Mouse (Mus musculus): ENCODE measurements around the gene Irf9. TPM values are rescaled to one million over a fixed set of nuclear protein-coding genes. Genes with fewer than 3 reads are reported as not detected.

The Irf9 gene
- polyA plus RNA-seq, 1 experiment = 84.3 TPM

DNA sequence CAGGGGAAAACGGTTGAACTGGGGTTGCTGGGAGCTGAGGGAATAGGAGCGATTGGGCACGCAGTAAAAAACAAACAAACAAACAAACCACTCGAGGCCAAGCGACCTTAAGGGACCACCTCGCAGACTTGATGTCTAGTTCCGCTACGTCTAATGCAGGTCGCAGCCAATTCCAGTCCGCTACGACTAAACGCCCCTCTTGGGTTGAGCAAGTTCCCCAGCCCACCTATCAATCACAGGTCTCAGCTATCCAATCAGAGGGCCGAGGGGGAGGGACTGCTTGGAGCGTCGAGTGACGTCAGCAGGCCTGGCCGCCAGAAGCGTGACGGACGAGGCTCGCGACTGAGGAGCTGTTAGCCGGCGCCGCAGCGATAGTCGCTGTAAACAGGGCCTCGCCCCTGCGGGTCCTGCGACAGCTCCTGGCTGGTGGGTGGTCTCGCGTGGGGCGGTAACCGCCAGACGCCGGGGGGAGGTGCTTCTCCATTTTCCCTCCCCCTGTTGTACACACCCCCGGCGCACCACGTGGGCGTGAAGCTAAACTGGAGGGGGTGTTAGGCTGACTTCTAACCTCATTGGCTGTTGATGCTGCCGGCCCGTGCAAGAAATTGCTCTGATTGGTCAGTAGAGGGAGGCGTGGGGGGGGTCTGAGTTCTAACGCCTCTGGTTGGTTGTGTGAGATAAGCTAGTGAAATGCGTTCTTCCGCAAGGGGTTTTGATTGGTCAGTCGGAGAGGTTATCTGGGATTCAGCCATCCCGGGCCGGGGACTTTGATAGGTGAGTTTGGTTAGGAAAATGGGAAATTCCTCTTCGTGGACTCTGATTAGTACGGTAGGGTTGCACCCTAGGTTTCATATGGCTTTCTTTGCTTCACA is 42.9 kb upstream of the Irf9 start, which contains the start of gene A730061H03Rik:
Gene A730061H03Rik, minus strand, starts transcription at position 205 of the 872 bp plus-strand sequence.
- peak within 1 kb of the TSS; percentile 67 for H3K4me3 ChIP-seq (replicated peaks; ENCODE audit: control insufficient read depth, low read depth, low read length)
- H3K4me1 ChIP-seq (ENCODE audit: control insufficient read depth, insufficient read depth, low read length) = peaks cover 4% of the 10 kb centered on the region; the same call in 1 of the 2 replicates
- under 1% methylated on average over 51 of the region's 51 CpGs for WGBS
- TF ChIP-seq CTCF (IDR thresholded peaks at IDR 0.05; ENCODE audit: control insufficient read depth, insufficient read depth, low read length) (no peak), POLR2A (IDR thresholded peaks at IDR 0.05; ENCODE audit: borderline replicate concordance, control insufficient read depth, low read depth, low read length) (peak; percentile 26; the same call in 1 of the 2 replicates)
- H3K27ac ChIP-seq (ENCODE audit: control insufficient read depth, insufficient read depth, low read depth, low read length, poor library complexity) = peak within 1 kb of the TSS; percentile 83

DNA sequence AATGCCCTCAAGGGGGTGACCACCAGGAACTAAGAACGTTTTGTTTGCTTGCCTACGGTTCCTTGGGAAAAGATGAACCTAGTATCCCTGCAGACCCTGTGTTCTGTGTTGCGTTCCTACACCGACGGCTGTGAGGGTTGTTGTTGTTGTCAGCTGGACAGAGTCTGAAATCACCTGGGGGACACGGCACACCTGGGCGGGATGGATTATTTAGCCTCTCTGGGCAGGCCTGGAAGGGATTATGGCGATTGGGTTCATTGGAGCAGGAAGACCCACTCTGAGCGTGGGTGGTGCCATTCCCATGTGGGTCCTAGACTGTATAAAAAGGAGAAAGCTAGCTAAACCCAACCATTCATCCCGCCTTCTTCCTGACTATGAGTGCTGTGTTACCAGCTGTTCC is 41.5 kb upstream of the Irf9 start:
- WGBS = 90% methylated on average over 10 of the region's 10 CpGs
- TF ChIP-seq POLR2A (IDR thresholded peaks at IDR 0.05; ENCODE audit: borderline replicate concordance, control insufficient read depth, low read depth, low read length) (no peak), CTCF (IDR thresholded peaks at IDR 0.05; ENCODE audit: control insufficient read depth, insufficient read depth, low read length) (no peak)
- Histone ChIP-seq H3K27ac (ENCODE audit: control insufficient read depth, insufficient read depth, low read depth, low read length, poor library complexity) (no peak overlapping the region), H3K4me1 (ENCODE audit: control insufficient read depth, insufficient read depth, low read length) (peaks cover 4% of the 10 kb centered on the region; the same call in 1 of the 2 replicates), H3K4me3 (replicated peaks; ENCODE audit: control insufficient read depth, low read depth, low read length) (no peak overlapping the region)

DNA sequence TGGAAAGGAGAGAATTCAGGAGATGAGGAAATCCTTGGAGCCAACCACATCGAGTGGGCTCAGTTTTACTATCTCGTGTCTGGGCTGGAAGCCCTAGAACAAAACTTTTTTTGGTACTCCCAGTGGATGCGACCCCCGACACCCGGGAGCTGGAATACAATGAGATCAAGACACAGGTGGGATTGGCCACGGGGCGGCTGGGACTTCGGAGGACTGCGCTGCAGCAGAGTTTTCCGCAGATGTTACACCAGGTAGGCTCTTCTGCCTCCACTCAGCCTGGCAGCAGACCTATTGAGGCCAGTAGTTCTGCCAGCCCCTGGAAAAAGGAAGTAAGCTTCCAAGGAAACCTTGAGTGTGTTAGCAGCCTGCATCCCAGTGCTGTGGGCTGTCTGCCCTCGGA is 40.1 kb upstream of the Irf9 start:
- H3K4me1 ChIP-seq (ENCODE audit: control insufficient read depth, insufficient read depth, low read length) = peaks cover 2% of the 10 kb centered on the region; the same call in 1 of the 2 replicates
- no peak overlapping the region for H3K4me3 ChIP-seq (replicated peaks; ENCODE audit: control insufficient read depth, low read depth, low read length)
- no peak for TF ChIP-seq CTCF (IDR thresholded peaks at IDR 0.05; ENCODE audit: control insufficient read depth, insufficient read depth, low read length)
- TF ChIP-seq POLR2A (IDR thresholded peaks at IDR 0.05; ENCODE audit: borderline replicate concordance, control insufficient read depth, low read depth, low read length) = no peak
- no peak overlapping the region for H3K27ac ChIP-seq (ENCODE audit: control insufficient read depth, insufficient read depth, low read depth, low read length, poor library complexity)
- 86% methylated on average over 11 of the region's 11 CpGs for WGBS

DNA sequence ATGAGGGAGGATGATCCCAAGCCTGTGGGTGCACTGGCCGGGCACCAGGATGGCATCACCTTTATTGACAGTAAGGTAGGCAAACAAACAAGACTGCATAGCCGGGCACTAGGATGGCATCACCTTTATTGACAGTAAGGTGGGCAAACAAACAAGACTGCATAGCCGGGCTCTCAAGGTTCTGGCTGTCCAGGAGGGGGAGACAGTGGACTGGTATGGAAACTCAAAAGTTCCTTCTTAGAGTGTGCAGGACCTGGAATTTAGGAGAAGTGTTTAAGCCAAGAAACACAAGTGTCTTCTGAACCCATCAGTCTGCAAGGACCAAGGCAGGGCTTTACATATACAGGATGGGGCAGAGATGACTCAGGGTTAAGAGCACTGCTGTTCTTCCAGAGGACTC is 37.6 kb upstream of the Irf9 start:
- TF ChIP-seq CTCF (IDR thresholded peaks at IDR 0.05; ENCODE audit: control insufficient read depth, insufficient read depth, low read length) (no peak), POLR2A (IDR thresholded peaks at IDR 0.05; ENCODE audit: borderline replicate concordance, control insufficient read depth, low read depth, low read length) (no peak)
- H3K4me3 ChIP-seq (replicated peaks; ENCODE audit: control insufficient read depth, low read depth, low read length) = no peak overlapping the region
- peaks cover 2% of the 10 kb centered on the region; the same call in 1 of the 2 replicates for H3K4me1 ChIP-seq (ENCODE audit: control insufficient read depth, insufficient read depth, low read length)
- no peak overlapping the region for H3K27ac ChIP-seq (ENCODE audit: control insufficient read depth, insufficient read depth, low read depth, low read length, poor library complexity)
- WGBS = 83% methylated on average over 3 of the region's 3 CpGs

DNA sequence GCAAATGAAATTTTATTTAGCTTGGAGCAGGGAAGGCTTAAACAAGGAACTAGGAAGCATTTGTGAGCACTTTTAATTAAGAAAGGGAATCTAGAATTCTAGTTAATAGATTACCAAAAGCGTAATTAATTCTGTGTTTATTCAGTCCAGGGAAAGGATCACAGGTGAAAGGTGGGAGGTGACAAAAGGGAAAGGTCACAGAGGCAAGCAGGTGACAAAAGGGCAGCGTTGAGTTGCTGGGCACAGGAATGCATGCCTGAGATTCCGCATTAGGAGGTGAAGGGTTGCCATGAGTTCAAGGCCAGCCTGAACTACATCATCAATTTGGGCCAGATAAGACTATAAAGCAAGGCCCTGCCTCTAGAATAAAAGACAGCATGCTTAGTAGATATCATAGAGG is 35.9 kb upstream of the Irf9 start:
- TF ChIP-seq POLR2A (IDR thresholded peaks at IDR 0.05; ENCODE audit: borderline replicate concordance, control insufficient read depth, low read depth, low read length) = no peak
- no peak for TF ChIP-seq CTCF (IDR thresholded peaks at IDR 0.05; ENCODE audit: control insufficient read depth, insufficient read depth, low read length)
- H3K4me1 ChIP-seq (ENCODE audit: control insufficient read depth, insufficient read depth, low read length) = no peaks in the 10 kb centered on the region; the same call in 1 of the 2 replicates
- WGBS = 89% methylated on average over 3 of the region's 3 CpGs
- H3K27ac ChIP-seq (ENCODE audit: control insufficient read depth, insufficient read depth, low read depth, low read length, poor library complexity) = no peak overlapping the region
- H3K4me3 ChIP-seq (replicated peaks; ENCODE audit: control insufficient read depth, low read depth, low read length) = no peak overlapping the region

DNA sequence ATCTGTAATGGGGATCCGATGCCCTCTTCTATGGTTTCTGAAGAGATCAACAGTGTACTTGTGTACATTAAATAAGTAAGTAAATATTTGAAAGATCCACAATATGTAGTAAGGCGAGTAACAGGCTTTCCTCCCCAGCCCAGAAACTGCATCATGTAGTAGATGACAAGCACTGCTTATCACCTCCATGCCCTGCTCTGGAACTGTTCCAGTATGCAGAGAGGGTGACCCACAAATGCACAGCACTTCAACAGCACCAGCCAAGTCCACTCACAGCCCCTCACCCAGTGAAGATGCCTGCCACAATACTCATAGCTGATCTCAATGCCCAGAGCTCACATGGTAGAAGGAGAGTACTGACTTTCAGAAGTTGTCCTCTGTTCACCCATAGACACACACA is 32.8 kb upstream of the Irf9 start:
- Histone ChIP-seq H3K4me3 (replicated peaks; ENCODE audit: control insufficient read depth, low read depth, low read length) (no peak overlapping the region), H3K4me1 (ENCODE audit: control insufficient read depth, insufficient read depth, low read length) (no peaks in the 10 kb centered on the region; the same call in 1 of the 2 replicates), H3K27ac (ENCODE audit: control insufficient read depth, insufficient read depth, low read depth, low read length, poor library complexity) (no peak overlapping the region)
- 68% methylated on average over 2 of the region's 2 CpGs for WGBS
- no peak for TF ChIP-seq CTCF (IDR thresholded peaks at IDR 0.05; ENCODE audit: control insufficient read depth, insufficient read depth, low read length)
- TF ChIP-seq POLR2A (IDR thresholded peaks at IDR 0.05; ENCODE audit: borderline replicate concordance, control insufficient read depth, low read depth, low read length) = no peak

DNA sequence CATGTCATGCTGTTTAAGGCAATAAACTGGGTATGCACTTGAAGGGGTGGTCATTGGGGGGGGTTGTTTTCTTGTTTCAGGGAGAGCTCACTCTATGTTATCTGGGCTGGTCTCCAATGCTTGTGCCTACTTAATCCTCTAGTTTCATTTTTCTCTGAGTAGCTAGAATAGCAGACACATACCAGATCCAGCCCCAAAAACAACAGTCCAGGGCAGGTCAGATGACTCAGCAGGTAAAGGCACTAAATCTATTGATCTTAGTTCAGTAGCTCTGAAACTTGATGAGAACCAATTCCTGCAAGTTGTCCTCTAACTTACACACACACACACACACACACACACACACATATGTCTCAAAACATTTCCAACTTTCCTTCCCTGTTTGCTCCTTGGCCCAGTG is 31.6 kb upstream of the Irf9 start:
- Histone ChIP-seq H3K4me1 (ENCODE audit: control insufficient read depth, insufficient read depth, low read length) (no peaks in the 10 kb centered on the region; the same call in 1 of the 2 replicates), H3K27ac (ENCODE audit: control insufficient read depth, insufficient read depth, low read depth, low read length, poor library complexity) (no peak overlapping the region), H3K4me3 (replicated peaks; ENCODE audit: control insufficient read depth, low read depth, low read length) (no peak overlapping the region)
- TF ChIP-seq CTCF (IDR thresholded peaks at IDR 0.05; ENCODE audit: control insufficient read depth, insufficient read depth, low read length) (no peak), POLR2A (IDR thresholded peaks at IDR 0.05; ENCODE audit: borderline replicate concordance, control insufficient read depth, low read depth, low read length) (no peak)

DNA sequence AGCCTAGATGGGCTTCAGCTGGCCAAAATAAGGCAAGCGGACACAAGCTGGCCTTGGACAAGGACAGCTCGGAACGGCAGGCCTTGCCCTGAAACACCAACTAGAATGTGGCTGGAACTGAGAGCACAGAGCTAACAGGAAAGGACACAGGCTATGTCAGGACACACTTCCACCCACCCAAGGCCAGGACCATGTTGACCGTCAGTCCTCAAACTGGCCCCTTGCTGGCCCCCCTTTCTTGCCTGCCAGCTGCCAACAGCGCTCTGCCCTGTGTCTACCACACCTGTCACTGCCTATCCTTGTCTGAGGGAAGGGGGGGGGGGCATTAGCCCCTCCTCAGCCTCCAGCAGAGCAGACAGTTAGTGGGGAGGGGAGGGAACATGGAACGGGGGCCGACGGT is 28.1 kb upstream of the Irf9 start, which contains the start of gene Fitm1:
Gene Fitm1, plus strand, starts transcription at position 316 of the 400 bp plus-strand sequence.
- H3K27ac ChIP-seq (ENCODE audit: control insufficient read depth, insufficient read depth, low read depth, low read length, poor library complexity) = peak within 1 kb of the TSS; percentile 77
- no peak for TF ChIP-seq CTCF (IDR thresholded peaks at IDR 0.05; ENCODE audit: control insufficient read depth, insufficient read depth, low read length)
- TF ChIP-seq POLR2A (IDR thresholded peaks at IDR 0.05; ENCODE audit: borderline replicate concordance, control insufficient read depth, low read depth, low read length) = no peak
- no peaks in the 10 kb centered on the region; the same call in 1 of the 2 replicates for H3K4me1 ChIP-seq (ENCODE audit: control insufficient read depth, insufficient read depth, low read length)
- 77% methylated on average over 8 of the region's 8 CpGs for WGBS
- no peak within 1 kb of the TSS for H3K4me3 ChIP-seq (replicated peaks; ENCODE audit: control insufficient read depth, low read depth, low read length)
